Mouse (Mus musculus) brain, embryonic 14.5 days (tissue): ENCODE data around the gene Arhgef10l.

ENCODE experiments used
- CTCF ChIP-seq: fragments of 200-500 bp; IDR thresholded peaks from 2 replicates; pipeline ENCODE4 v1.5.1; 2012; ENCODE audit warnings: inconsistent platforms, mild to moderate bottlenecking, moderate library complexity, borderline replicate concordance; ENCODE audit not compliant: insufficient read depth, insufficient read length; ENCODE audit errors: extremely low read depth
- POLR2A ChIP-seq: fragments of 200-500 bp; IDR thresholded peaks from 2 replicates; pipeline ENCODE4 v1.6.1; 2012; ENCODE audit warnings: mild to moderate bottlenecking, inconsistent platforms, borderline replicate concordance; ENCODE audit not compliant: poor library complexity, insufficient read depth, insufficient read length, severe bottlenecking; ENCODE audit errors: extremely low read depth

GRCm38 (mm10) chr4:140532270-140532669 is 133.5 kb downstream of the Arhgef10l start:
- no peak for TF ChIP-seq CTCF
- no peak for TF ChIP-seq POLR2A
